ENCODE assay signal across 15 mouse cellular contexts in the genomic region with DNA sequence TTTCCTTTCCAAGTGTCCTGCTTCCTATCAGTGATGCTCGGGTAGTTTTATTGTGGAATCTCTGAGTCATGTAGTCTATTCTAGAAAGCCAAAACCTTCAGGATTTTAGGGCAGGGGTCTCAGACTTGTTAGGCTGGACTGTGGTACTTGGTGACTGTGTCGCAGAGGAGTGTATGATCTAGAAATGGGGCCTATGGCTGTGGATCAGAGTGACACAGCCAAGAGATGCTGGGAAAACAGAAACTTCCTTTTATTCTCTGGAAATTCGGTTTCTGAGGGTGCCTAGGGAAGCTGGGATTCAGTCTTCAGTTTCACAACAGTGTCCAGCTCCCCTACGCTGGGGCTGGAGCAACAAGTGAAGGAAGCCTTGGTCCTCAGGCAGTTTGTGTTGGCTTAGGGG. TPM values are rescaled to one million over a fixed set of nuclear protein-coding genes. Genes with fewer than 3 reads are reported as not detected.
A peak's percentile ranks its signal among the peaks of the same experiment; 100 is the strongest.
DNase-seq lines count a peak whose midpoint lies in the region; ATAC-seq lines count a peak whose summit lies in the region.
"Had no signal": no experiment of that assay in that cellular context is flagged by ENCODE, and none has a peak within 500 bp of the region (broad histone marks: within the 10 kb centered on the region; RNA-seq: fewer than 3 reads in every experiment).

No protein-coding gene starts in this region.

- H3K4me3 ChIP-seq in forebrain, embryonic 12.5 days (replicated peaks) = no peak overlapping the region
- H3K4me3 ChIP-seq in hindbrain, embryonic 15.5 days = no peak overlapping the region
- H3K4me3 ChIP-seq in midbrain, embryonic 16.5 days (ENCODE audit: low read depth, low read length) = no peak overlapping the region
- H3K4me3 ChIP-seq: heart, embryonic 12.5 days; lung, embryonic 15.5 days had no signal

- peak; percentile 31 to 43 for DNase-seq in heart, adult 18-20 months
- no peak for DNase-seq in heart, postnatal 10 days
- DNase-seq in cerebellum, postnatal 4 days (ENCODE audit: low spot score in 2 of 2) = no peak
- DNase-seq in urinary bladder, postnatal 10 days (ENCODE audit: low spot score) = no peak
- DNase-seq in adrenal gland, postnatal 36 days = no peak
- DNase-seq: adrenal gland, postnatal 25 days; cerebellum, adult 11 months; kidney, postnatal 4 days; thymus, adult 2 months had no signal

- H3K27ac ChIP-seq in forebrain, embryonic 12.5 days = peak overlapping the region; percentile 89
- peak overlapping the region; percentile 81 for H3K27ac ChIP-seq in hindbrain, embryonic 15.5 days (replicated peaks)
- H3K27ac ChIP-seq in midbrain, embryonic 16.5 days (ENCODE audit: low read length) = peak overlapping the region; percentile 58
- H3K27ac ChIP-seq: lung, embryonic 15.5 days had no signal

- no peak overlapping the region for H3K9ac ChIP-seq in forebrain, embryonic 12.5 days
- H3K9ac ChIP-seq in hindbrain, embryonic 15.5 days = no peak overlapping the region
- no peak overlapping the region for H3K9ac ChIP-seq in midbrain, embryonic 16.5 days (ENCODE audit: low read depth, low read length)
- H3K9ac ChIP-seq: heart, embryonic 12.5 days; lung, embryonic 15.5 days had no signal

- no peak overlapping the region for H3K4me2 ChIP-seq in forebrain, embryonic 12.5 days
- H3K4me2 ChIP-seq in hindbrain, embryonic 15.5 days = no peak overlapping the region
- H3K4me2 ChIP-seq in midbrain, embryonic 16.5 days (ENCODE audit: low read length) = no peak overlapping the region
- H3K4me2 ChIP-seq: heart, embryonic 12.5 days; lung, embryonic 15.5 days had no signal

- WGBS in forebrain, embryonic 12.5 days = 17% methylated on average over 4 of the region's 4 CpGs
- 30% methylated on average over 4 of the region's 4 CpGs for WGBS in hindbrain, embryonic 15.5 days
- 21% methylated on average over 4 of the region's 4 CpGs for WGBS in midbrain, embryonic 16.5 days

- ATAC-seq in forebrain, embryonic 12.5 days (ENCODE audit: low FRiP score) = peak; percentile 5; the same call in 1 of the 2 replicates
- peak; percentile 15 for ATAC-seq in hindbrain, embryonic 15.5 days (ENCODE audit: low FRiP score, low read depth)
- 0 out of 2 replicates have a peak, but pooled peaks have one; percentile 16 for ATAC-seq in midbrain, embryonic 16.5 days
- ATAC-seq: inflammation-experienced regulatory T-cells, adult 6 months had no signal

- intact Hi-C loops in heart, postnatal 10 days (cut with DNase I) = no loop called here

- H3K9me3 ChIP-seq in forebrain, embryonic 12.5 days = no peaks in the 10 kb centered on the region
- no peaks in the 10 kb centered on the region for H3K9me3 ChIP-seq in hindbrain, embryonic 15.5 days
- H3K9me3 ChIP-seq in midbrain, embryonic 16.5 days (replicated peaks; ENCODE audit: control insufficient read depth, low read length, poor library complexity, severe bottlenecking) = no peaks in the 10 kb centered on the region
- H3K9me3 ChIP-seq: heart, embryonic 12.5 days; lung, embryonic 15.5 days had no signal

- peaks cover 33% of the 10 kb centered on the region for H3K27me3 ChIP-seq in forebrain, embryonic 12.5 days
- no peaks in the 10 kb centered on the region for H3K27me3 ChIP-seq in hindbrain, embryonic 15.5 days
- no peaks in the 10 kb centered on the region for H3K27me3 ChIP-seq in midbrain, embryonic 16.5 days (ENCODE audit: control insufficient read depth, insufficient read depth, low read depth, low read length)

- H3K4me1 ChIP-seq in forebrain, embryonic 12.5 days = peaks cover 47% of the 10 kb centered on the region
- H3K4me1 ChIP-seq in hindbrain, embryonic 15.5 days (replicated peaks) = peaks cover 15% of the 10 kb centered on the region
- no peaks in the 10 kb centered on the region for H3K4me1 ChIP-seq in midbrain, embryonic 16.5 days (ENCODE audit: control insufficient read depth, insufficient read depth, low read length)
- H3K4me1 ChIP-seq: heart, embryonic 12.5 days; lung, embryonic 15.5 days had no signal

- no peaks in the 10 kb centered on the region for H3K36me3 ChIP-seq in forebrain, embryonic 12.5 days (replicated peaks)
- H3K36me3 ChIP-seq in hindbrain, embryonic 15.5 days = no peaks in the 10 kb centered on the region
- no peaks in the 10 kb centered on the region for H3K36me3 ChIP-seq in midbrain, embryonic 16.5 days (ENCODE audit: control insufficient read depth, insufficient read depth, low read length)
- H3K36me3 ChIP-seq: heart, embryonic 12.5 days; lung, embryonic 15.5 days had no signal

RNA-seq across cellular contexts. Expression of a gene that starts 7.1 kb away (rescaled TPM):
- total RNA-seq in heart, adult 18-20 months (2021) = 1 to 10 TPM; 4.9 to 6.1 TPM
- total RNA-seq in heart, postnatal 10 days (2021) = 1 to 10 TPM; 7.7 to 8.3 TPM
- 13.4 and 15.7 TPM in 2 replicates for polyA plus RNA-seq in forebrain, embryonic 12.5 days (2016; fragmentation: Nextera tagmentation; extraction: Ambion mirVana)
- 60.0 and 64.1 TPM in 2 replicates for polyA plus RNA-seq in hindbrain, embryonic 15.5 days (2015; fragmentation: Nextera tagmentation; extraction: Ambion mirVana)
- polyA plus RNA-seq in midbrain, embryonic 16.5 days (2015; fragmentation: Nextera tagmentation; extraction: Ambion mirVana) = 46.9 and 60.8 TPM in 2 replicates
- total RNA-seq in adrenal gland, postnatal 36 days (2021) = 10 to 100 TPM; 23.8 to 35.7 TPM
- polyA plus RNA-seq: inflammation-experienced regulatory T-cells, adult 6 months had no signal

Comparison
In these comparisons a context has a peak if more than half of its experiments do, and no peak if none do; other contexts are left out.
1. DNase-seq: peak in heart, adult 18-20 months (2 of 2); none in heart, postnatal 10 days (0 of 2), cerebellum, postnatal 4 days (0 of 2), urinary bladder, postnatal 10 days (single experiment) and adrenal gland, postnatal 36 days (0 of 2).
2. Peak in every context shown above with its lines, with median percentiles within 50 percentile points of each other: ATAC-seq and H3K27ac ChIP-seq.